Mouse (Mus musculus) brain, embryonic 14.5 days (tissue): ENCODE results near the gene Zcchc17.

Source experiments
- CTCF ChIP-seq: fragments of 200-500 bp; IDR thresholded peaks from 2 replicates; pipeline ENCODE4 v1.5.1; 2012; ENCODE audit warnings: inconsistent platforms, mild to moderate bottlenecking, moderate library complexity, borderline replicate concordance; ENCODE audit not compliant: insufficient read depth, insufficient read length; ENCODE audit errors: extremely low read depth
- POLR2A ChIP-seq: fragments of 200-500 bp; IDR thresholded peaks from 2 replicates; pipeline ENCODE4 v1.6.1; 2012; ENCODE audit warnings: mild to moderate bottlenecking, inconsistent platforms, borderline replicate concordance; ENCODE audit not compliant: poor library complexity, insufficient read depth, insufficient read length, severe bottlenecking; ENCODE audit errors: extremely low read depth

- TF ChIP-seq POLR2A (no peak), CTCF (no peak)
These were observed 63.3 kb downstream of the Zcchc17 start for GRCm38 (mm10) chr4:130296243-130296965.
